Mouse (Mus musculus): Measurements from ENCODE around the gene Zfyve19.

- TF ChIP-seq POLR2A (IDR thresholded peaks at IDR 0.05; ENCODE audit: borderline replicate concordance, low read depth, low read length), result no peak
- no peak for TF ChIP-seq CTCF (IDR thresholded peaks at IDR 0.05; ENCODE audit: low read depth, low read length)
These were observed 5.4 kb upstream of the Zfyve19 start for GRCm38 (mm10) chr2:119202914-119203453.

Measured in bone marrow macrophage, adult 2 months (primary cell).